Mouse (Mus musculus): ENCODE measurements around the gene Fgl2.

- TF ChIP-seq CTCF (IDR thresholded peaks at IDR 0.05; ENCODE audit: control insufficient read depth, insufficient read depth, insufficient read length) (no peak), MYOD1 (IDR thresholded peaks at IDR 0.05; ENCODE audit: control insufficient read depth, insufficient read length, low read depth) (no peak), MAX (IDR thresholded peaks at IDR 0.05) (no peak), USF1 (IDR thresholded peaks at IDR 0.05; ENCODE audit: low read depth) (no peak), CEBPB (IDR thresholded peaks at IDR 0.05; ENCODE audit: low read depth) (no peak)
These were observed 22.1 kb downstream of the Fgl2 start for GRCm38 (mm10) chr5:21394562-21394961.
